Mouse (Mus musculus) cerebellum, adult 2 months (tissue): Measurements from ENCODE around the gene Ndufv1.

Source experiments
- CTCF ChIP-seq: fragments of 200-500 bp; IDR thresholded peaks from 2 replicates; pipeline ENCODE4 v1.5.1; 2011; ENCODE audit warnings: low read depth, mild to moderate bottlenecking, control low read depth, low read length, moderate library complexity, borderline replicate concordance; ENCODE audit not compliant: insufficient read depth
- POLR2A ChIP-seq: fragments of 200-500 bp; IDR thresholded peaks from 2 replicates; pipeline ENCODE4 v1.6.1; 2011; ENCODE audit warnings: low read length, control low read depth, borderline replicate concordance; ENCODE audit not compliant: insufficient read depth

GRCm38 (mm10) chr19:4011086-4011485 lies 1.5 kb downstream of the Ndufv1 start:
- TF ChIP-seq CTCF: no peak
- no peak for TF ChIP-seq POLR2A
